Mouse (Mus musculus): ENCODE measurements around the gene Cd99l2.

DNA sequence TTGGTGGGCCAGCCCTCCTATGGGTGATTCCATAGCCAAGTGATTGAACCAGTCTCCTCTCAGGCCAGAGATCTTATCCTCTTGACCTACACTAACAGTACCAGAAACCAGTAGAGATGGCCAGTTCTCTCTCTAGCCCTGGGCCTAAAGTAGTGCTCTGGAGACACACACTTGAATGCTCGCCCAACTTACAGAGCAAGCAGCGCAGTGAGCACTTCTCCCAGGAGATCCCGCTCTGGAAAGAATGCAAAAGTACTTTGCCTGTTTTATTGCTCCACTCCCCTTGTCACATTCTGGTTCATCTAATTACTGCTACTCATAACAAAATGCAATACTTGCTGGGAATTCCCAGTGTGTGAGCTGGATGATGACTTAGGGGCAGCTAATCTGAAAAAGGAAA lies 25.2 kb downstream of the Cd99l2 start:
- TF ChIP-seq CTCF (IDR thresholded peaks at IDR 0.05; ENCODE audit: control insufficient read depth, insufficient read depth, insufficient replicate concordance, low read depth, low read length), result no peak
- no peak for TF ChIP-seq POLR2A (IDR thresholded peaks at IDR 0.05; ENCODE audit: control insufficient read depth, low read depth, low read length)
